Mouse (Mus musculus) macrophage (primary cell): ENCODE results near the gene Sp3. TPM values are rescaled to one million over a fixed set of nuclear protein-coding genes. Genes with fewer than 3 reads are reported as not detected.

Source experiments
- polyA plus RNA-seq: library from polyadenylated mRNA; stranded (reverse); fragments of 250-400 nt; gene quantifications from 3 replicates; pipeline ENCODE4 v1.2.4, GENCODE M21; 2018; ENCODE audit warnings: inconsistent platforms

Gene Sp3
- polyA plus RNA-seq, 1 experiment from 2014 or later = 59.1 TPM

Other genes with a start within 250 kb of the Sp3 start
- not detected in 3 replicates for gene Gm11084, start 6.3 kb upstream of the Sp3 start, polyA plus RNA-seq
- 42.7 to 133 TPM (median 89.6 TPM) in 3 replicates for gene Ola1, start 238.5 kb upstream of the Sp3 start, polyA plus RNA-seq